Mouse (Mus musculus) CD4-positive helper T cell, adult 2 months (primary cell): ENCODE measurements around the gene Mnx1.
A peak's percentile ranks its signal among the peaks of the same experiment; 100 is the strongest.
"Not testable (repeated sequence)": the region's sequence is repeated elsewhere in the genome, so short reads cannot be mapped to it uniquely, and the experiment has no call there.

Source experiments
- DNase-seq: peaks from one replicate; pipeline ENCODE4 v3.0.0-alpha.2; 2012; ENCODE audit warnings: low read depth, missing footprints, low spot score

The Mnx1 gene

GRCm38 (mm10) chr5:29469501-29469900 is 8.8 kb downstream of the Mnx1 start:
- no peak for DNase-seq

GRCm38 (mm10) chr5:29468351-29469065 is 9.8 kb downstream of the Mnx1 start:
- DNase-seq, result no peak

- DNase-seq, result peak; percentile 10
These were observed 10.6 kb downstream of the Mnx1 start for GRCm38 (mm10) chr5:29467489-29468350.

GRCm38 (mm10) chr5:29462943-29463686 is 15.2 kb downstream of the Mnx1 start:
- DNase-seq, result no peak

GRCm38 (mm10) chr5:29456895-29457656 is 21.2 kb downstream of the Mnx1 start:
- no peak for DNase-seq

GRCm38 (mm10) chr5:29452352-29452751 is 25.9 kb downstream of the Mnx1 start:
- DNase-seq, result no peak

GRCm38 (mm10) chr5:29445275-29445674 is 33.0 kb downstream of the Mnx1 start:
- DNase-seq, result no peak

- DNase-seq, result not testable (repeated sequence)
These were observed 41.5 kb downstream of the Mnx1 start for GRCm38 (mm10) chr5:29436728-29437127.

GRCm38 (mm10) chr5:29435491-29435890 is 42.8 kb downstream of the Mnx1 start:
- DNase-seq, result no peak

GRCm38 (mm10) chr5:29434872-29435358 is 43.4 kb downstream of the Mnx1 start:
- DNase-seq, result no peak

GRCm38 (mm10) chr5:29434228-29434871 is 43.9 kb downstream of the Mnx1 start, which contains the start of gene Nom1:
Gene Nom1 (plus strand): TSS chr5:29434664.
- peak; percentile 95 for DNase-seq

- not testable (repeated sequence) for DNase-seq
These were observed 54.9 kb downstream of the Mnx1 start for GRCm38 (mm10) chr5:29423330-29423729.
